Mouse (Mus musculus) ES-Bruce4 (cell line): ENCODE data around the gene Bscl2.

ENCODE experiments used
- CTCF ChIP-seq: IDR thresholded peaks from one replicate; pipeline ENCODE4 v1.8.1; 2011; ENCODE audit warnings: low read depth, low read length
- EP300 ChIP-seq: IDR thresholded peaks from 2 replicates; pipeline ENCODE4 v1.6.1; 2011; ENCODE audit warnings: low read depth, low read length; ENCODE audit not compliant: insufficient read depth

- no peak for TF ChIP-seq CTCF
- peak; percentile 59; the same call in 1 of the 2 replicates for TF ChIP-seq EP300
These were observed 43.2 kb downstream of the Bscl2 start, which contains the start of gene Uqcc3 for GRCm38 (mm10) chr19:8880311-8881033.
